Mouse (Mus musculus) kidney, postnatal 36 days (tissue): Measurements from ENCODE around the gene Mfsd4b5.
"Not testable (repeated sequence)": the region's sequence is repeated elsewhere in the genome, so short reads cannot be mapped to it uniquely, and the experiment has no call there.

Experiments
- DNase-seq, 2 experiments: peaks; one replicate each; pipeline ENCODE4 v3.0.0; 2021 to 2022; ENCODE audit warnings: mixed read lengths in 2 of 2

Gene Mfsd4b5

GRCm38 (mm10) chr10:39986466-39986865, at the start of gene Mfsd4b5:
TSS of gene Mfsd4b5 (minus strand) at chr10:39986646.
- DNase-seq, result peak; percentile 85 to 91

- no peak for DNase-seq
Observed at GRCm38 (mm10) chr10:40034956-40035355, 48.5 kb upstream of the Mfsd4b5 start.

GRCm38 (mm10) chr10:40032897-40033296, 46.5 kb upstream of the Mfsd4b5 start:
- DNase-seq, result no peak

GRCm38 (mm10) chr10:40030716-40031115, 44.3 kb upstream of the Mfsd4b5 start:
- DNase-seq, result no peak

GRCm38 (mm10) chr10:40029610-40030009, 43.2 kb upstream of the Mfsd4b5 start:
- no peak for DNase-seq

- no peak for DNase-seq
Observed at GRCm38 (mm10) chr10:40028091-40028490, 41.6 kb upstream of the Mfsd4b5 start.

GRCm38 (mm10) chr10:40026546-40026945, 40.1 kb upstream of the Mfsd4b5 start:
- DNase-seq, result no peak

- DNase-seq, result no peak
Observed at GRCm38 (mm10) chr10:40025560-40025959, 39.1 kb upstream of the Mfsd4b5 start.

GRCm38 (mm10) chr10:40024554-40025428, 38.3 kb upstream of the Mfsd4b5 start, which contains the start of gene Mfsd4b1:
TSS of gene Mfsd4b1 (minus strand) at chr10:40025268.
- peak; percentile 94 to 98 for DNase-seq

GRCm38 (mm10) chr10:40020401-40020800, 34.0 kb upstream of the Mfsd4b5 start:
- peak in 1 of 2 experiments; percentile 25 for DNase-seq

- no peak for DNase-seq
Observed at GRCm38 (mm10) chr10:40019492-40019891, 33.0 kb upstream of the Mfsd4b5 start.

- DNase-seq, result peak; percentile 57 to 62
Observed at GRCm38 (mm10) chr10:40018261-40018860, 31.9 kb upstream of the Mfsd4b5 start.

- DNase-seq, result no peak
Observed at GRCm38 (mm10) chr10:40009591-40009990, 23.1 kb upstream of the Mfsd4b5 start.

GRCm38 (mm10) chr10:40008847-40009246, 22.4 kb upstream of the Mfsd4b5 start:
- DNase-seq, result not testable (repeated sequence)

- DNase-seq, result peak; percentile 39 to 51
Observed at GRCm38 (mm10) chr10:40007953-40008352, 21.5 kb upstream of the Mfsd4b5 start.

GRCm38 (mm10) chr10:40006963-40007362, 20.5 kb upstream of the Mfsd4b5 start:
- peak in 1 of 2 experiments; percentile 46 for DNase-seq

GRCm38 (mm10) chr10:40000746-40001145, 14.3 kb upstream of the Mfsd4b5 start:
- DNase-seq, result no peak

- peak; percentile 63 to 89 for DNase-seq
Observed at GRCm38 (mm10) chr10:39991155-39991554, 4.7 kb upstream of the Mfsd4b5 start.

- DNase-seq, result peak; percentile 75 to 94
Observed at GRCm38 (mm10) chr10:39982604-39983003, 3.8 kb downstream of the Mfsd4b5 start.

- DNase-seq, result no peak
Observed at GRCm38 (mm10) chr10:39978231-39978630, 8.2 kb downstream of the Mfsd4b5 start.

- DNase-seq, result no peak
Observed at GRCm38 (mm10) chr10:39977346-39977745, 9.1 kb downstream of the Mfsd4b5 start.

- no peak for DNase-seq
Observed at GRCm38 (mm10) chr10:39975771-39976170, 10.7 kb downstream of the Mfsd4b5 start.

GRCm38 (mm10) chr10:39974982-39975381, 11.5 kb downstream of the Mfsd4b5 start:
- no peak for DNase-seq

- no peak for DNase-seq
Observed at GRCm38 (mm10) chr10:39967512-39967911, 18.9 kb downstream of the Mfsd4b5 start.
